Comparison of ENCODE assay signal across 10 mouse cellular contexts in genomic region chr2:131042988-131043387, GRCm38 (mm10). TPM values are rescaled to one million over a fixed set of nuclear protein-coding genes. Genes with fewer than 3 reads are reported as not detected.
DNase-seq lines count a peak whose midpoint lies in the region; ATAC-seq and TF ChIP-seq lines count a peak whose summit lies in the region.
"Had no signal": no experiment of that assay in that cellular context is flagged by ENCODE, and none has a peak within 500 bp of the region (broad histone marks: within the 10 kb centered on the region; RNA-seq: fewer than 3 reads in every experiment).

Gfra4 (minus strand) TSS chr2:131043088.

- no peak for TF ChIP-seq CTCF in left cerebral cortex, adult 2 months (IDR thresholded peaks at IDR 0.05)
- no peak for TF ChIP-seq CTCF in midbrain, postnatal 0 days (IDR thresholded peaks at IDR 0.05)

- no peak for ATAC-seq in forebrain, embryonic 13.5 days
- no peak for ATAC-seq in midbrain, postnatal 0 days (ENCODE audit: low FRiP score)
- ATAC-seq: liver, embryonic 12.5 days had no signal

- WGBS in forebrain, embryonic 13.5 days: 73% methylated on average over 2 of the region's 2 CpGs
- 77% methylated on average over 2 of the region's 2 CpGs for WGBS in forebrain, embryonic 10.5 days
- WGBS in large intestine, adult 2 months: 49% methylated on average over 2 of the region's 2 CpGs
- 78% methylated on average over 2 of the region's 2 CpGs for WGBS in midbrain, postnatal 0 days

- no peak within 1 kb of the TSS for H3K27ac ChIP-seq in forebrain, embryonic 13.5 days
- no peak within 1 kb of the TSS for H3K27ac ChIP-seq in forebrain, embryonic 10.5 days
- peak within 1 kb of the TSS; percentile 91 for H3K27ac ChIP-seq in left cerebral cortex, adult 2 months
- peak within 1 kb of the TSS; percentile 74; the same call in 1 of the 2 replicates for H3K27ac ChIP-seq in midbrain, postnatal 0 days (ENCODE audit: low read depth, low read length)
- H3K27ac ChIP-seq: heart, adult 2 months; liver, embryonic 12.5 days had no signal

- H3K36me3 ChIP-seq in forebrain, embryonic 13.5 days (ENCODE audit: poor library complexity, severe bottlenecking): no peaks in the 10 kb centered on the region
- H3K36me3 ChIP-seq in forebrain, embryonic 10.5 days (replicated peaks): no peaks in the 10 kb centered on the region
- H3K36me3 ChIP-seq in midbrain, postnatal 0 days (ENCODE audit: insufficient read depth, low read length): no peaks in the 10 kb centered on the region
- H3K36me3 ChIP-seq: liver, embryonic 12.5 days had no signal

- peak within 1 kb of the TSS; percentile 78 for H3K4me2 ChIP-seq in forebrain, embryonic 13.5 days
- H3K4me2 ChIP-seq in midbrain, postnatal 0 days (ENCODE audit: low read depth, low read length, poor library complexity, severe bottlenecking): peak within 1 kb of the TSS; percentile 86

- H3K9me3 ChIP-seq in forebrain, embryonic 13.5 days (replicated peaks): no peaks in the 10 kb centered on the region
- no peaks in the 10 kb centered on the region for H3K9me3 ChIP-seq in forebrain, embryonic 10.5 days
- H3K9me3 ChIP-seq in midbrain, postnatal 0 days (ENCODE audit: low read length): no peaks in the 10 kb centered on the region
- H3K9me3 ChIP-seq: liver, embryonic 12.5 days had no signal

- peak within 1 kb of the TSS; percentile 55; the same call in 1 of the 2 replicates for H3K4me3 ChIP-seq in forebrain, embryonic 13.5 days
- no peak within 1 kb of the TSS for H3K4me3 ChIP-seq in forebrain, embryonic 10.5 days
- H3K4me3 ChIP-seq in left cerebral cortex, adult 2 months: peak within 1 kb of the TSS; percentile 63
- peak within 1 kb of the TSS; percentile 60 for H3K4me3 ChIP-seq in midbrain, postnatal 0 days (ENCODE audit: low read depth, low read length)

- intact Hi-C loops in left cerebral cortex, adult 2 months (cut with DNase I): loop anchor here (5.0 kb wide), 1 partner anchor 119 kb away; the partner anchor contains the start of gene 1700037H04Rik

- DNase-seq in forebrain, embryonic 10.5 days (ENCODE audit: extremely low spot score, low spot score): no peak
- no peak for DNase-seq in left cerebral cortex, adult 2 months (ENCODE audit: extremely low spot score in 1 of 2, low spot score in 2 of 2)
- DNase-seq in left cerebral cortex, adult 11 months (ENCODE audit: low spot score): no peak
- no peak for DNase-seq in large intestine, adult 2 months (ENCODE audit: low read depth, low spot score)
- DNase-seq in midbrain, postnatal 0 days (ENCODE audit: low spot score): no peak
- no peak for DNase-seq in spleen, adult 18-20 months
- DNase-seq in ovary, postnatal 14 days (ENCODE audit: low spot score): no peak
- DNase-seq: heart, adult 2 months had no signal

- no peak within 1 kb of the TSS for H3K9ac ChIP-seq in forebrain, embryonic 13.5 days
- peak within 1 kb of the TSS; percentile 78 for H3K9ac ChIP-seq in midbrain, postnatal 0 days (replicated peaks; ENCODE audit: low read length, poor library complexity, severe bottlenecking)
- H3K9ac ChIP-seq: liver, embryonic 12.5 days had no signal

- peaks cover 44% of the 10 kb centered on the region for H3K27me3 ChIP-seq in forebrain, embryonic 13.5 days
- peaks cover 64% of the 10 kb centered on the region for H3K27me3 ChIP-seq in forebrain, embryonic 10.5 days (ENCODE audit: poor library complexity, severe bottlenecking)
- no peaks in the 10 kb centered on the region for H3K27me3 ChIP-seq in midbrain, postnatal 0 days (ENCODE audit: insufficient read depth, low read length)

- H3K4me1 ChIP-seq in forebrain, embryonic 13.5 days: peaks cover 18% of the 10 kb centered on the region
- H3K4me1 ChIP-seq in forebrain, embryonic 10.5 days: peaks cover 21% of the 10 kb centered on the region
- H3K4me1 ChIP-seq in midbrain, postnatal 0 days (ENCODE audit: insufficient read depth, low read length): peaks cover 2% of the 10 kb centered on the region; the same call in 1 of the 2 replicates

RNA-seq across cellular contexts. Expression of gene Gfra4, which starts in this region (rescaled TPM):
- polyA plus RNA-seq in forebrain, embryonic 13.5 days (2015; fragmentation: Nextera tagmentation; extraction: Ambion mirVana): 10.8 and 14.9 TPM in 2 replicates
- 3.1 and 3.3 TPM in 2 replicates for polyA plus RNA-seq in forebrain, embryonic 10.5 days (2016; fragmentation: Nextera tagmentation; extraction: Ambion mirVana)
- 10 to 100 TPM; 50.3 to 55.3 TPM for total RNA-seq in left cerebral cortex, adult 2 months (2021)
- polyA plus RNA-seq in large intestine, adult 2 months (2012; rRNA removed): 13.6 and 15.4 TPM in 2 replicates
- 56.3 and 68.6 TPM in 2 replicates for total RNA-seq in midbrain, postnatal 0 days (2014; rRNA removed)
- 57.9 and 62.2 TPM in 2 replicates for polyA plus RNA-seq in midbrain, postnatal 0 days (2015; fragmentation: Nextera tagmentation; extraction: Ambion mirVana)

Comparison
In these comparisons a context has a peak if more than half of its experiments do, and no peak if none do; other contexts are left out.
1. H3K27ac ChIP-seq: peak in left cerebral cortex, adult 2 months (single experiment) and midbrain, postnatal 0 days (single experiment); none in forebrain, embryonic 13.5 days (single experiment) and forebrain, embryonic 10.5 days (single experiment).